Mouse (Mus musculus) testis, adult 10 weeks (tissue): ENCODE measurements around the gene Ctss. TPM values are rescaled to one million over a fixed set of nuclear protein-coding genes. Genes with fewer than 3 reads are reported as not detected.

Source experiments
- polyA plus RNA-seq: library from polyadenylated mRNA; stranded (reverse); fragments of 350-450 nt; fragmentation: Illumina TruSeq; extraction: RNeasy Lipid Tissue Mini Kit (QIAGEN cat#74804); gene quantifications from one replicate; pipeline ENCODE4 v1.2.3, GENCODE M21; 2014; ENCODE audit warnings: low read depth, low replicate concordance

Ctss gene
- 10.9 TPM for polyA plus RNA-seq

GRCm38 (mm10) chr3:95526622-95527211 is at the start of gene Ctss:
Gene Ctss, plus strand, starts transcription at chr3:95526786.

DNA sequence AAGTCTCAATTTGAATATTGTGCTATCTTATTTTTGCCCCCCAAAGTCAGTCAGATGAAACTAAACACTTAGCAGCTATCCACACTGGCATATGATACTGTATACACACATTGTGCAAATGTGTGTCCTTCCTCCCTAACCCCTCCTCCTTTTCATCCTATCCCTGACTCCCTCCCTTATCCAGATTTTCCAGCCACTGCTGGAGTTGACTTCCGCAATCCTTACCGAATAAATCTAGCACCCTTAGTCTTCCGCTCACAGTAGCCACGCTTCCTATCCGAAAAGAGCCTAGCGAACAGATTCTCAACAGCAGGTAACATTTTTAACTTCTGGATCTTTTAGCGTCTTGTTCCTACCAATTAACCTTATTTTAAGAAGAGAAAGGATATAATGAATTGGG is 27.6 kb upstream of the Ctss start, which contains the start of gene Ctsk:
Gene Ctsk (plus strand): TSS at position 233 of the 400 bp plus-strand sequence.

GRCm38 (mm10) chr3:95559437-95559836 is 32.9 kb downstream of the Ctss start, which contains the start of gene Hormad1:
Gene Hormad1, plus strand, starts transcription at chr3:95559677.

GRCm38 (mm10) chr3:95588604-95589086 is 62.1 kb downstream of the Ctss start, which contains the start of gene Golph3l:
Gene Golph3l, plus strand, starts transcription at chr3:95588934.

Other genes with a start within 250 kb of the Ctss start
- gene Mindy1, start 245.4 kb upstream of the Ctss start, polyA plus RNA-seq, result 45.4 TPM
- gene Prune1, start 244.7 kb upstream of the Ctss start, polyA plus RNA-seq, result 8.2 TPM
- 3.2 TPM for gene Anxa9, start 219.6 kb upstream of the Ctss start, polyA plus RNA-seq
- 30.2 TPM for gene Cers2, start 212.0 kb upstream of the Ctss start, polyA plus RNA-seq
- gene Setdb1, start 169.6 kb upstream of the Ctss start, polyA plus RNA-seq, result 35.8 TPM
- gene 4930558C23Rik, start 123.9 kb upstream of the Ctss start, polyA plus RNA-seq, result 414 TPM
- gene Arnt, start 92.4 kb upstream of the Ctss start, polyA plus RNA-seq, result 18.7 TPM
- gene Ctsk, start 27.5 kb upstream of the Ctss start, polyA plus RNA-seq, result 1.9 TPM
- gene Hormad1, start 32.9 kb downstream of the Ctss start, polyA plus RNA-seq, result 649 TPM
- 29.8 TPM for gene Golph3l, start 62.1 kb downstream of the Ctss start, polyA plus RNA-seq
- 50.6 TPM for gene Ensa, start 98.2 kb downstream of the Ctss start, polyA plus RNA-seq
- gene Mcl1, start 132.0 kb downstream of the Ctss start, polyA plus RNA-seq, result 72.5 TPM
- gene Adamtsl4, start 161.1 kb downstream of the Ctss start, polyA plus RNA-seq, result 0.08 TPM
- gene Ecm1, start 212.8 kb downstream of the Ctss start, polyA plus RNA-seq, result 0.95 TPM
- 12.8 TPM for gene Tars2, start 233.4 kb downstream of the Ctss start, polyA plus RNA-seq